Mouse (Mus musculus) thymus, adult 2 months (tissue): ENCODE results near the gene Metrn. TPM values are rescaled to one million over a fixed set of nuclear protein-coding genes. Genes with fewer than 3 reads are reported as not detected.
A peak's percentile ranks its signal among the peaks of the same experiment; 100 is the strongest.

Experiments
- DNase-seq: peaks from one replicate; pipeline ENCODE4 v3.0.0; 2021
- H3K27ac ChIP-seq: fragments of 200-500 bp; 2 replicates; pipeline ENCODE4 v1.5.1; 2012; ENCODE audit warnings: low read length, control low read depth; ENCODE audit not compliant: control insufficient read depth, insufficient read depth
- H3K27me3 ChIP-seq: fragments of 200-500 bp; 2 replicates; pipeline ENCODE4 v1.6.1; 2012; ENCODE audit warnings: mild to moderate bottlenecking, low read length, moderate library complexity, mixed read lengths; ENCODE audit not compliant: control insufficient read depth, insufficient read depth
- H3K36me3 ChIP-seq: fragments of 200-500 bp; 2 replicates; pipeline ENCODE4 v1.6.1; 2012; ENCODE audit warnings: mild to moderate bottlenecking, low read length, moderate library complexity; ENCODE audit not compliant: control insufficient read depth, insufficient read depth
- H3K4me1 ChIP-seq: fragments of 200-500 bp; replicated peaks from 2 replicates; pipeline ENCODE4 v1.6.1; 2012; ENCODE audit warnings: low read length; ENCODE audit not compliant: control insufficient read depth, insufficient read depth
- H3K4me3 ChIP-seq: fragments of 200-500 bp; 2 replicates; pipeline ENCODE4 v1.5.1; 2012; ENCODE audit warnings: mild to moderate bottlenecking, low read length, control low read depth, moderate library complexity; ENCODE audit not compliant: control insufficient read depth, insufficient read depth
- CTCF ChIP-seq: fragments of 200-500 bp; IDR thresholded peaks from 2 replicates; pipeline ENCODE4 v1.5.1; 2012; ENCODE audit warnings: mild to moderate bottlenecking, control low read depth, low read length, moderate library complexity, borderline replicate concordance; ENCODE audit not compliant: control insufficient read depth, poor library complexity, insufficient read depth; ENCODE audit errors: extremely low read depth
- POLR2A ChIP-seq: fragments of 200-500 bp; IDR thresholded peaks from 2 replicates; pipeline ENCODE4 v1.6.1; 2012; ENCODE audit warnings: mild to moderate bottlenecking, low read length, control low read depth, moderate library complexity; ENCODE audit not compliant: control insufficient read depth, poor library complexity, insufficient read depth; ENCODE audit errors: extremely low read depth
- WGBS: fragments of 180-500 bp; shearing (Covaris S2); methylation state at CpG from one replicate; pipeline ENCODE4 v1.1.7; 2018; 5-methylcytosine and 5-hydroxymethylcytosine counted together
- polyA plus RNA-seq: library from polyadenylated mRNA; depleted of rRNA; stranded (reverse); fragments of >200 nt; gene quantifications from 2 replicates; pipeline ENCODE4 v1.2.3, GENCODE M21; 2012

The Metrn gene
- polyA plus RNA-seq, 1 experiment = 171 TPM

- Histone ChIP-seq H3K27ac (no peak overlapping the region), H3K27me3 (no peaks in the 10 kb centered on the region), H3K4me3 (no peak overlapping the region), H3K4me1 (peaks cover 33% of the 10 kb centered on the region), H3K36me3 (peaks cover 36% of the 10 kb centered on the region)
- WGBS = 99% methylated on average over 6 of the region's 6 CpGs
- no peak for DNase-seq
- TF ChIP-seq POLR2A (no peak), CTCF (no peak)
Observed at GRCm38 (mm10) chr17:25840519-25840918, 43.6 kb upstream of the Metrn start.

- Histone ChIP-seq H3K27me3 (no peaks in the 10 kb centered on the region), H3K36me3 (peaks cover 36% of the 10 kb centered on the region), H3K4me3 (no peak overlapping the region), H3K4me1 (peaks cover 28% of the 10 kb centered on the region), H3K27ac (no peak overlapping the region)
- whole genome bisulfite sequencing = 94% methylated on average over 14 of the region's 14 CpGs
- DNase-seq = no peak
- no peak for TF ChIP-seq CTCF
Observed at GRCm38 (mm10) chr17:25839455-25840235, 42.7 kb upstream of the Metrn start.

GRCm38 (mm10) chr17:25838904-25839303, 42.0 kb upstream of the Metrn start:
- Histone ChIP-seq H3K27ac (no peak overlapping the region), H3K27me3 (no peaks in the 10 kb centered on the region), H3K4me1 (peaks cover 36% of the 10 kb centered on the region), H3K4me3 (no peak overlapping the region), H3K36me3 (peaks cover 36% of the 10 kb centered on the region)
- no peak for TF ChIP-seq CTCF
- TF ChIP-seq POLR2A = no peak
- DNase-seq = no peak
- 93% methylated on average over 4 of the region's 4 CpGs for WGBS

GRCm38 (mm10) chr17:25837533-25837932, 40.6 kb upstream of the Metrn start:
- no peak for TF ChIP-seq CTCF
- no peak for TF ChIP-seq POLR2A
- Histone ChIP-seq H3K27ac (no peak overlapping the region), H3K4me1 (peaks cover 31% of the 10 kb centered on the region), H3K27me3 (no peaks in the 10 kb centered on the region), H3K4me3 (no peak overlapping the region), H3K36me3 (peaks cover 36% of the 10 kb centered on the region)
- no peak for DNase-seq
- WGBS = 81% methylated on average over 3 of the region's 3 CpGs

- peaks cover 36% of the 10 kb centered on the region for H3K36me3 ChIP-seq
- H3K4me1 ChIP-seq = peaks cover 34% of the 10 kb centered on the region
- TF ChIP-seq POLR2A = no peak
- TF ChIP-seq CTCF = peak; percentile 18; the same call in 1 of the 2 replicates
- WGBS = 8% methylated on average over 29 of the region's 29 CpGs
- no peak within 1 kb of the TSS for H3K27ac ChIP-seq
- H3K27me3 ChIP-seq = no peaks in the 10 kb centered on the region
- H3K4me3 ChIP-seq = peak within 1 kb of the TSS; percentile 14
- DNase-seq = no peak
Observed at GRCm38 (mm10) chr17:25837076-25837410, 40.1 kb upstream of the Metrn start, which contains the start of gene Rhbdl1. TSS of gene Rhbdl1 (minus strand) at chr17:25837295.

GRCm38 (mm10) chr17:25836397-25837075, 39.6 kb upstream of the Metrn start:
- WGBS = 30% methylated on average over 23 of the region's 23 CpGs
- Histone ChIP-seq H3K27me3 (no peaks in the 10 kb centered on the region), H3K36me3 (peaks cover 32% of the 10 kb centered on the region), H3K27ac (no peak overlapping the region), H3K4me3 (peak overlapping the region; percentile 14), H3K4me1 (peaks cover 39% of the 10 kb centered on the region)
- DNase-seq = no peak
- no peak for TF ChIP-seq POLR2A
- no peak for TF ChIP-seq CTCF
